Mouse (Mus musculus) forebrain, postnatal 0 days (tissue): Measurements from ENCODE around the gene A430033K04Rik. TPM values are rescaled to one million over a fixed set of nuclear protein-coding genes. Genes with fewer than 3 reads are reported as not detected.

Experiments
- ATAC-seq: fragments of 200-750 bp; cut with Nextera tagmentation; 2 replicates; pipeline ENCODE4 v1.8.0; 2017; ENCODE audit warnings: mild to moderate bottlenecking, moderate library complexity
- DNase-seq: peaks from one replicate; pipeline ENCODE4 v3.0.0-alpha.2; 2015
- H3K27ac ChIP-seq: fragments of 300-500 bp; sonication (generic); 2 replicates; pipeline ENCODE4 v1.5.1; 2014; ENCODE audit warnings: low read depth, mild to moderate bottlenecking, antibody characterized with exemption, low read length, moderate library complexity, mixed read lengths
- H3K27me3 ChIP-seq: fragments of 300-500 bp; sonication (generic); 2 replicates; pipeline ENCODE4 v1.6.1; 2014; ENCODE audit warnings: mild to moderate bottlenecking, low read length, mixed read lengths; ENCODE audit not compliant: insufficient read depth
- H3K36me3 ChIP-seq: fragments of 300-500 bp; sonication (generic); 2 replicates; pipeline ENCODE4 v1.6.1; 2014; ENCODE audit warnings: mild to moderate bottlenecking, moderate library complexity; ENCODE audit not compliant: insufficient read depth
- H3K4me1 ChIP-seq: fragments of 300-500 bp; sonication (generic); 2 replicates; pipeline ENCODE4 v1.6.1; 2014; ENCODE audit warnings: antibody characterized with exemption; ENCODE audit not compliant: insufficient read depth
- H3K4me2 ChIP-seq: fragments of 300-500 bp; sonication (generic); 2 replicates; pipeline ENCODE4 v1.6.1; 2014; ENCODE audit warnings: low read depth, mild to moderate bottlenecking, moderate library complexity
- H3K4me3 ChIP-seq: fragments of 300-500 bp; sonication (generic); 2 replicates; pipeline ENCODE4 v1.5.1; 2014; ENCODE audit warnings: low read depth, low read length, mixed read lengths
- H3K9ac ChIP-seq: fragments of 300-500 bp; sonication (generic); 2 replicates; pipeline ENCODE4 v1.6.1; 2014; ENCODE audit warnings: mild to moderate bottlenecking
- H3K9me3 ChIP-seq: fragments of 300-500 bp; sonication (generic); 2 replicates; pipeline ENCODE4 v1.6.1; 2016; ENCODE audit warnings: low read length
- CTCF ChIP-seq: sonication (generic); IDR thresholded peaks from 2 replicates; pipeline ENCODE4 v1.5.1; 2016; ENCODE audit warnings: antibody characterized with exemption, control low read depth, low read depth
- WGBS: fragments of 180-500 bp; shearing (Covaris S2); extraction: QIAGEN DNeasy Blood & Tissue Kit; methylation state at CpG from one replicate; pipeline ENCODE4 v1.1.7; 2014; 5-methylcytosine and 5-hydroxymethylcytosine counted together
- polyA plus RNA-seq: library from polyadenylated mRNA; unstranded; fragments of >200 nt; fragmentation: Nextera tagmentation; extraction: Ambion mirVana; gene quantifications from 2 replicates; pipeline ENCODE4 v1.2.1, GENCODE M21; 2015
- total RNA-seq: library from RNA; depleted of rRNA; stranded (reverse); fragments of >200 nt; gene quantifications from 2 replicates; pipeline ENCODE4 v1.2.3, GENCODE M21; 2014

Gene A430033K04Rik
- total and polyA plus RNA-seq, 2 experiments from 2014 or later: 14.0 to 26.1 TPM

DNA sequence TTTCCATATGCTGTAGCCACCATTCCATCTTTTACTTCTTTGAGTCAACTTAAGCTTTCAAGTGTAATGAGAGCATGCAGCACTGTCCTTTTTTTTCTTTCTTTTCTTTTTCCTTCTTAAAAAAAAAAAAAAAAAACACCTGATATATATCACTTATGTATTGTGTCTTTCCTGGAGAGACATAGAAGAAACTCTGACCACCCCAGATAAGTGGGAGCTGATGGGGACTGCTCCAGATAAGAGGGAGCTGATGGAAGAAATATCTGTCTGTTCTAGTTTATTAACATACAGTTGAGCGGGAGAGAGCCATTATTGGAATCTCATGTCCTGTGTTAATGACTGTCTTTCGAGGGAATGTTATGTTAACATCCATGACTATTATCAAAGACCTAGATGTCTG lies 13.8 kb downstream of the A430033K04Rik start:
- Histone ChIP-seq H3K4me2 (no peak overlapping the region), H3K4me3 (no peak overlapping the region), H3K27ac (no peak overlapping the region), H3K4me1 (no peaks in the 10 kb centered on the region), H3K36me3 (peaks cover 36% of the 10 kb centered on the region), H3K9me3 (no peaks in the 10 kb centered on the region), H3K27me3 (no peaks in the 10 kb centered on the region), H3K9ac (no peak overlapping the region)
- no peak for TF ChIP-seq CTCF
- WGBS: 95% methylated on average over 2 of the region's 2 CpGs
- ATAC-seq (no peak), DNase-seq (no peak)

DNA sequence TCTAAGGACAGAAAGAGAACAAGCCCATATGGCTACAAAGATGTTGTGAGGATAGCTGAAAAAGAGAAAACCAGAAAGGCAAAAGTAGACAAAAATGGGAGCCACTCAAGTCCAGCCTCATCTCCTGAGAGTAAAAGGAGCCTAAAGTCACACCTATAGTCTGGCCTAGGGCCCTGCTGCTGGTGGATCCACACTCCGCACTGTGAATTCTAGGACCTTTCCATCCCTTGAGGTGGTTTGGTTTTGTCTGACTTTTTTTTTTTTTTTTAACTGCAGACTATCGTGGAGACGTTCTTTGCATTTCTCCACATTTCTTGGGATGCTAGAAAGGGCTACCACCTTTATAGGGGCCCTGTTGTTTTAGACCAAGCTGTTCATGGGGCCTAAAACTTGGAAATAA lies 18.4 kb downstream of the A430033K04Rik start:
- DNase-seq: no peak
- 95% methylated on average over 3 of the region's 3 CpGs for WGBS
- no peaks in the 10 kb centered on the region for H3K4me1 ChIP-seq
- no peak for TF ChIP-seq CTCF
- H3K36me3 ChIP-seq: peaks cover 51% of the 10 kb centered on the region
- no peaks in the 10 kb centered on the region for H3K27me3 ChIP-seq
- H3K4me3 ChIP-seq: no peak overlapping the region
- H3K27ac ChIP-seq: no peak overlapping the region
- no peak overlapping the region for H3K4me2 ChIP-seq
- H3K9me3 ChIP-seq: no peaks in the 10 kb centered on the region
- ATAC-seq: no peak
- no peak overlapping the region for H3K9ac ChIP-seq

DNA sequence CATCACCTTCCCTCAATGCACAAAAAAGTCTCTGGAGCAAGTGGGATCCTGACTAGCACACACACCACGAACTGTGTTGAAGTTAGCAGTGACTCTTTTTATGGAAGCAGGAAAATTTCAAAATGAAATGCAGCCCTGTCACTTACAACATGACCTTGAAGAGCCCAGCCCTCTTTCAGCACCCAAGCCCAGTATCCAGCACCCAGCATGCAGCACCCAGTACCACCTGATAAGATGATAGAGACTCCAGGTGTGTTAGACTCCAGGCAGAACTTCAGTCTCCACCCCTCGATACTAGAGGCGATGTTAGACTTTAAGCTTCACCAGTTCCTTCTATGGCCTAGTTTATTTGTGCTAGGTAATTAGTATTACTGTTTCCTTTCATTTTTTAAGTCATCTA lies 19.1 kb downstream of the A430033K04Rik start:
- H3K9me3 ChIP-seq: no peaks in the 10 kb centered on the region
- H3K4me1 ChIP-seq: no peaks in the 10 kb centered on the region
- no peak for DNase-seq
- WGBS: 94% methylated on average over 3 of the region's 3 CpGs
- no peak for ATAC-seq
- H3K4me2 ChIP-seq: no peak overlapping the region
- no peaks in the 10 kb centered on the region for H3K27me3 ChIP-seq
- H3K4me3 ChIP-seq: no peak overlapping the region
- H3K9ac ChIP-seq: no peak overlapping the region
- TF ChIP-seq CTCF: no peak
- peaks cover 54% of the 10 kb centered on the region for H3K36me3 ChIP-seq
- H3K27ac ChIP-seq: no peak overlapping the region

DNA sequence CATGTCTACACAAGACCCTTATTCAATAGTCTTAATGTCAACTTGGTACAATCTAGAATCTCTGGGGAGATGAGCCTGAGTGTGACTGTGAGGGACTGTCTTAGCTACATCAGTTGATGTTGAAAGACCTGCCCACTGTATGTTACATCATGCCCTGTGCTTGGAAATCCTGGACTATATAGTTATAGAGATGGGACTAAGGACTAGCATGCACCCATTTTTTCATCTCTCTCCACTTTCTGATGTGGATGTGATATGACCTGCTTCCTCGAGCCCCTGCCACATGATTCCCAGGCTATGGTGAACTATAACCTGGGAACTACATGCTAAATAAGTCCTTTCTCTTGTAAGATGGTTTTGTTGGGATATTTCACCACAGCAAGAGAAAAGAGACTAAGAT lies 30.3 kb downstream of the A430033K04Rik start:
- H3K9ac ChIP-seq: no peak overlapping the region
- H3K9me3 ChIP-seq: no peaks in the 10 kb centered on the region
- DNase-seq (no peak), ATAC-seq (no peak)
- H3K4me3 ChIP-seq: no peak overlapping the region
- no peak for TF ChIP-seq CTCF
- H3K27ac ChIP-seq: no peak overlapping the region
- WGBS: 70% methylated on average over 1 of the region's 1 CpGs
- H3K4me1 ChIP-seq: no peaks in the 10 kb centered on the region
- H3K27me3 ChIP-seq: no peaks in the 10 kb centered on the region
- no peak overlapping the region for H3K4me2 ChIP-seq
- H3K36me3 ChIP-seq: peaks cover 21% of the 10 kb centered on the region

DNA sequence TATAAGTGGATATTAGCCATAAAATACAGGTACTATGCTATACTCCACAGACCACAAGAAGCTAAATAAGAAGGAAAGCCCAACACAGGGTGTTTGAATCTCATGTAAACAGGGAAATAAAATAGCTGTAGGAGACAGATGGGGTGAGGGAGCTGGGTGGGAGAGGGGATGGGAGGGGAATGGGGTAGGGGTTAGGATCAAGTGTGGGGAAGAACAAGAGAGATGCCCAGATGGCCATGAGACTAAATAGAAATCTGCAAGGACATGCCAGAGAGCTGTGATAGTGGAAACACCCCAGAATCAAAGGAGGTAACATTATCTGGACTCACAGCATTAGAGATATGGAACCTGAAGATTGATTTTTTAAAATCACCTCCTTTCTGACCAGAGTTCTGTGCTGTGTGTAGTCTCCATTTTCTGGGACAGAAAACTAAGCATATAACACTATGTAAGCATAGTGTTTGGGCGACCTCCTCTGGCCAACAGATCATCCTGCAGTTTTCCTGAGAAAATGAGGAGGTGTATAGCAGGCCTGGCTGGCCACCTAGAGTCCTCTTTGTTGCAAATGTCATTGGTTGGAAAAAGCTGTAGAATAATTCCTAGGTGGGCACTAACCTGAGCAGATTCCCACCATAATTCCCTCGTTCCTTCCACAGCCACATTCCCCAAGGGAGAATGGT lies 34.0 kb downstream of the A430033K04Rik start:
- 0 out of 2 replicates have a peak, but pooled peaks cover 2% of the 10 kb centered on the region for H3K36me3 ChIP-seq
- peak; percentile 76 for DNase-seq
- no peak overlapping the region for H3K4me3 ChIP-seq
- peak; percentile 94 for ATAC-seq
- 16% methylated on average over 2 of the region's 2 CpGs for WGBS
- no peak overlapping the region for H3K9ac ChIP-seq
- no peak overlapping the region for H3K27ac ChIP-seq
- peak; percentile 91 for TF ChIP-seq CTCF
- H3K9me3 ChIP-seq: no peaks in the 10 kb centered on the region
- no peaks in the 10 kb centered on the region for H3K27me3 ChIP-seq
- H3K4me2 ChIP-seq: no peak overlapping the region
- H3K4me1 ChIP-seq: no peaks in the 10 kb centered on the region

GRCm38 (mm10) chr5:138657407-138657806 lies 34.7 kb downstream of the A430033K04Rik start:
- no peaks in the 10 kb centered on the region for H3K27me3 ChIP-seq
- H3K4me1 ChIP-seq: no peaks in the 10 kb centered on the region
- H3K4me3 ChIP-seq: no peak overlapping the region
- no peak overlapping the region for H3K27ac ChIP-seq
- DNase-seq (no peak), ATAC-seq (no peak)
- no peak overlapping the region for H3K4me2 ChIP-seq
- no peak for TF ChIP-seq CTCF
- WGBS: 86% methylated on average over 3 of the region's 3 CpGs
- no peaks in the 10 kb centered on the region for H3K36me3 ChIP-seq
- no peak overlapping the region for H3K9ac ChIP-seq
- H3K9me3 ChIP-seq: no peaks in the 10 kb centered on the region

- no peaks in the 10 kb centered on the region for H3K9me3 ChIP-seq
- ATAC-seq: peak; percentile 71
- H3K36me3 ChIP-seq: no peaks in the 10 kb centered on the region
- peak; percentile 62 for DNase-seq
- TF ChIP-seq CTCF: peak; percentile 74
- H3K27me3 ChIP-seq: no peaks in the 10 kb centered on the region
- H3K27ac ChIP-seq: no peak overlapping the region
- H3K4me3 ChIP-seq: no peak overlapping the region
- H3K9ac ChIP-seq: no peak overlapping the region
- H3K4me2 ChIP-seq: no peak overlapping the region
- WGBS: 36% methylated on average over 6 of the region's 6 CpGs
- no peaks in the 10 kb centered on the region for H3K4me1 ChIP-seq
These were observed 35.2 kb downstream of the A430033K04Rik start for GRCm38 (mm10) chr5:138657854-138658253.
